Mouse (Mus musculus): ENCODE results near the gene Dlgap3.

The Dlgap3 gene

GRCm38 (mm10) chr4:127223291-127223690, 54.3 kb downstream of the Dlgap3 start:
- no peak for DNase-seq

DNA sequence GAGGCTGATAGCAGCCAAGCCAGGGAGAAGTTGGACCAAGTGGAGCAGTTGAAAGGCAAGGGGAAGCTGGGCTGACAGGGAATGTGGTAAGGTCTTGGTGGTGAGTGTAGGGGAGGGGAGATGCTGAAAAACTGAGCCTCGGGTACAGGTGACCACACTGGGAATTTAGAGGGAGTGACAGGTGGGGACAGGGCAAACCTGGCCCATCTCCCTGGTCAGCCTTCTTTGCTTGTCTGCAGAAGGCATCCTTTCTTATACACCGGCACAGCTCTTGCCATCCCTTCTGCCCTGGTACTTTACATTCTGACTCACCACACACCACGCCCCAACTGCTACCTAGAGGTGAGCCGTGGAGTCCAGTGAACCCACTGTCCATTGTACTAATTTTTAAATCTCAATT, 54.8 kb downstream of the Dlgap3 start:
- no peak for DNase-seq

- no peak for DNase-seq
Observed at GRCm38 (mm10) chr4:127224444-127225100, 55.6 kb downstream of the Dlgap3 start.

- DNase-seq = no peak
Observed at GRCm38 (mm10) chr4:127226067-127226466, 57.1 kb downstream of the Dlgap3 start.

DNA sequence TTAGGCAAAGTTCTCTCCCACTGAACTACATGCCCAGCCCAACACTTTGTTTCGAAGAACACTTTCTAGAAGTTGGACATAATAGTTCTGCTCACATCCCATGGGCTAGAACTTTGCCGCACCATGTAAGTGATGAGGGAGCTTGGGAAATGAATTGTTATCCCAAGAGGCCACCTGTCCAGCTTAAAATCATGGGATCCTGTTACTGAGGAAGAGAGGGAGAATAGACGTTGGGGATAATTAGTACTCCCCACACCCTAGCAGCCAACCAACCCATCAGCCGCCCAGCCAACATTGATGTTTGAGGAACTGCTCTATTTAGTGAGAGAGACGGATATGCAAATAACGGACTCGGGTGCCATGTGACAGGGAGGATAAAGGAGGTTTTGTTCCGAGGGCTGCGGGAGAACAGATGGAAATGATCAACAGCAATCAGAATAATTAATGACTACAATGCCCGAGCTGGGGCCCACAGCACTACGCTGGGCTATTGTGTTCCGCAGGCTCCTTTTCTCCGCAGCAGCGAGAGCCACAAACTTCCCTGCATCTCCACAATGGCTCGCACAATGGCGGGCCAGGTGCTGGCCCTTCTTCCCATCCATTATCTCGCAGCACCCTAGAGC, 58.2 kb downstream of the Dlgap3 start:
- DNase-seq = no peak

GRCm38 (mm10) chr4:127232028-127232427, 63.0 kb downstream of the Dlgap3 start:
- DNase-seq = no peak

DNA sequence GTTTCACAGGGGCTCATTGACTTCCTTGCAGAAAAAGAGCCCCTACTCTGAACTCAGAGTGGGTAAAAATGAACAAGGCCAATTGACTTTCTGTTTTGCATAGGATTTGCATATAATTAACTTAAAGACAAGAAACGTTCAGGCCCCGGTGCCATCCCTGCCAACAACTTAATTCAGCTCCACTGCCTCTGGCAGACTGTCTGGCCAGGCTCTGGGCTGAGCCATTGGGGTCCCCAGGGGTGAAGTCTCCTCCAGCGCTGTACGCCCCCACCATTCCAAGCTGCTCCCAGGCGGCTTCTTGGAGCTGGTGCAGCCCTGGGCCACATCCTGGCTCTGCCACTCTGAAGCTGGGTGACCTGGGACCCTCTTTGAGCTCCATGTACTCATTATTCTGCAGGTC, 63.5 kb downstream of the Dlgap3 start:
- DNase-seq = no peak

- no peak for DNase-seq
Observed at GRCm38 (mm10) chr4:127233416-127234125, 64.6 kb downstream of the Dlgap3 start.

DNA sequence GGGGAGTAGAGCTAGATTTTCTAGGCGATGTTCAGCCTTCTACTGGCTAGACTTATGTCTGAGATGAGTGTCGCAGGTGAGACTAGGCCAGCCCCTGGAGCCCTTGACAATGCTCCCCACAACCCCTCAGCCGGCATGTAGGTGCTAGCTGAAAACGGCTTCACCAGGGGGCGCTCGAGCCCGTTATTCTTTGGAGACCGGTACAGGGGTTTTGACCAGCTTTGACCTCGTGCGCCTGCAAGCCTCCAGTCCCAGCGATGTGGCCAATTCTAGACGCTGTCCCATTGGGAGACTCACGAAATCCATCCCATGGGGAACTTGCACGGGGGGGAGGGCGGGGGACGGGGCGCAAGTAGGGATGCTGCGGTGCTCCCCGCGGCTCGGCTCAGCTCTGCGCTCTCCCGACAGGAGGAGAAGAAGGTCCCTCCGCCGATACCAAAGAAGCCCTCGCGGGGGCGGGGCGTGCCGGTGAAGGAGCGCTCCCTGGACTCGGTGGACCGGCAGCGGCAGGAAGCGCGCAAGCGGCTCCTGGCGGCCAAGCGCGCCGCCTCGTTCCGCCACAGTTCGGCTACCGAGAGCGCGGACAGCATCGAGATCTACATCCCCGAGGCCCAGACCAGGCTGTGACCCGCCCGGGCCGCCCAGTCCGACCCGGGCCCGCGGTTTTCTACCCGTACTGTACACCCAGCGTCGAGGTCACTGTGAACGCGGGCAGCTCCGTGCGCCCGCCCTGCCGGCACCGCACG, 66.9 kb downstream of the Dlgap3 start:
- DNase-seq = peak; percentile 94 to 95

- peak in 1 of 2 experiments; percentile 16 for DNase-seq
Observed at GRCm38 (mm10) chr4:127236631-127237030, 67.6 kb downstream of the Dlgap3 start.

DNA sequence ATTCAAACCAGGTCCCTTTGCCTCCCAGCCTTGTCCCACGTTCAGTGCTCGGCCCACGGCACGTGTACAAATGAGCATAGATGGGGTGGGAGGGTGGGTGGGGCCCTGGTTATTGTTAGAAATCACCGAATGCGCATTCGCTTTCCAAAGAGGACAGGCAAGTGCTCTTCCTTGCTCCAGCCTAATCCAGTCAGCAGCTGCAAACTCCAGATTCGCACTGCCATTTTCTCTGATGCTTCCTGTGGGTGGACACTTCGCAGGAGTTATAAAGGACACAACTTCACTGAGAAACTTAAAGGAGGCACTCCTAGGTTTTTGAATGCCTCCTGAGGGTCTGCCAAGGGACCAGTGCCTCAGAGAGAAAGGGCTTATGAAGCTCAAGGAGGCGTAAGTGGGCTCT, 68.3 kb downstream of the Dlgap3 start:
- DNase-seq = no peak

DNA sequence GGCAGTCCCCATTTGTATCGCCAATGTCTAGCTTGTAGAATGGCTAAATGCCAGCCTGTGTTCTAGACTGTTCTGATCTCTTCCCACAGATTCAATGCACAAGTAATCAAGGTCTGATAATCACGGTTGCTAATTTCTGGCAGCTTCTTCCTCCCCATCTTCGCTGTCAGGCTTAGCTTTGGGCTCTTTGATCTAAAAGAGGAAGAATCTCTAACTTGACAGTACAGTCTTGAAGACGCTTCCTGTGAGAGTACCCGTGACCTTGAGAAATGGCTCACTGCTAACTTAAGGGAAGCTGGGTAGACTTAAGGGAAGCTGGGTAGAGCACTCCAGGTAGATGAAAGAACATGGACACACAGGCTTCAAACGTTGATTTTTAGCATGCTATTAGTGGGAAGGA, 73.7 kb downstream of the Dlgap3 start:
- no peak for DNase-seq

DNA sequence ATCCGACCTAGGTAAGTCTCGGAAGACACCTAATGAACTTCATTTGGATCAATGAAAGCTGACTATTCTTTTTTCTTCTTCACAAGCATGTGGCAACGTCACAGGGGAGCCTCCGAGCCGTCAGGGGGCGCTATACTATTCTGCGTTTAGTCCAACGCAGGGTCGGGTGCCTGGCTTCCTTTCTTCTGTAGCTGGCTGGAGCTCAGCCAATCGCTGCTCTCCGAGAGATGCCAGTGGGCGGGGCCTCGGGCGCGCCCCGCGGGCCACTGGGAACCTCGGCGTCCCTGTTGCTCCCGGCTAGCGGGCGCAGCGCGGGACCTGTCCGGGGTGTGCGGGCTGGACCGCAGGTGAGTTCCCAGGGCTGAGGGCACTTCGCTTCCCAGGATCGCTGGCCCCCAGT, 74.5 kb downstream of the Dlgap3 start, which contains the start of gene Smim12:
Smim12 (plus strand) TSS at position 233 of the 400 bp plus-strand sequence.
- DNase-seq = peak; percentile 100

GRCm38 (mm10) chr4:127243953-127244352, 74.9 kb downstream of the Dlgap3 start:
- no peak for DNase-seq

- peak; percentile 98 for DNase-seq
Observed at GRCm38 (mm10) chr4:127249701-127250349, 80.8 kb downstream of the Dlgap3 start.

- peak; percentile 62 to 79 for DNase-seq
Observed at GRCm38 (mm10) chr4:127251963-127252585, 83.1 kb downstream of the Dlgap3 start.

DNA sequence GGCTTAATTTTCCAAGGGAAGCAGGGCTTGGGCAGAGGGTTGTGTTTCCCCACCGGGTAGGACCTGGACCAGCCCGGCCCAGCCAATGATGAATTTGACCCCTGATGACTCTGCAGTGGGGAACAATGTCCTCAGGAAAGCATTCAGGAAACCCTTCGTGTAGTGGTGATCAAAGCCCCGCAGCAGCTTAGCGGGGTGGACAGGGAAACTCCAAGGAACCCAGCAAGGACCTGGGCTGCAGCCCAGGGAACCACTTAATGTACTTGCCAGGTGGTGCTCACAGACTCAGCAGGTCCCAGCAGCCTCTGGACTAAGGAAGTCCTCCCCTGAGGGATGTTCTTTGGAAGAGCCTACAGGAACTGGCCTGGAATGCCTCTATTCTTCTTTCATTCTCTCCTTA, 87.7 kb downstream of the Dlgap3 start:
- DNase-seq = no peak

- peak in 1 of 2 experiments; percentile 11 for DNase-seq
Observed at GRCm38 (mm10) chr4:127258186-127258897, 89.3 kb downstream of the Dlgap3 start.

- DNase-seq = no peak
Observed at GRCm38 (mm10) chr4:127261601-127262000, 92.6 kb downstream of the Dlgap3 start.

GRCm38 (mm10) chr4:127263438-127264182, 94.6 kb downstream of the Dlgap3 start:
- peak in 1 of 2 experiments; percentile 39 for DNase-seq

DNA sequence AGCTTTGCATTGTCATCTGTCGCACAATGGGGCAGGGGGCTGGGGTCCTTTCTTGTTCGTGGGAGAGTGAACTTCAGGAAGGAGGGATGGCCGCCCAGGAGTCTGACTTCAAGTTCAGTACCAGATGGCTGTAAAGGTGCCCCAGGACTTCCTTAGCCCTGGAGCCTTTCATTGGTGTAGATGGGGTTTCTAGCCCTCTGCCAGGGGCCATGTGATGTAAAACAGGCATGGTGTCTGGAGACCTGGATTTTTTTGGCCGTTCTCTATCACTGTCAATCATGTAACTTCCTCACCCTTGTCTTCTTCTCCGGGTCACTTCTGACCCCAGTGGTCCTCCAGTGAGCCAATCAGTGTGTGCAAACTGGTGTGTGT, 95.2 kb downstream of the Dlgap3 start:
- no peak for DNase-seq
